Mouse (Mus musculus) CH12.LX (cell line): ENCODE results near the gene Runx3.

Experiments used
- CHD2 ChIP-seq: IDR thresholded peaks from 2 replicates; pipeline ENCODE4 v1.6.1; 2011; ENCODE audit warnings: low read length, improper control_type of control experiment
- CTCF ChIP-seq, 2 experiments: IDR thresholded peaks in 1 of 2; conservative IDR thresholded peaks in 1 of 2; 2 replicates each; pipeline ENCODE4 v1.5.1; 2011 to 2012; ENCODE audit warnings: low read depth in 2 of 2, low read length in 2 of 2, improper control_type of control experiment in 1 of 2, inconsistent platforms in 1 of 2, mild to moderate bottlenecking in 1 of 2, moderate library complexity in 1 of 2
- E2F4 ChIP-seq: IDR thresholded peaks from 2 replicates; pipeline ENCODE4 v1.6.1; 2011; ENCODE audit warnings: low read depth, low read length, improper control_type of control experiment; ENCODE audit not compliant: insufficient replicate concordance
- ELF1 ChIP-seq: IDR thresholded peaks from 2 replicates; pipeline ENCODE4 v1.6.1; 2014; ENCODE audit warnings: low read depth, mild to moderate bottlenecking, inconsistent platforms, low read length, improper control_type of control experiment
- ETS1 ChIP-seq: conservative IDR thresholded peaks from 2 replicates; pipeline ENCODE4 v1.6.1; 2012; ENCODE audit warnings: low read depth, mild to moderate bottlenecking, inconsistent platforms, low read length, improper control_type of control experiment, moderate library complexity
- HCFC1 ChIP-seq: IDR thresholded peaks from 2 replicates; pipeline ENCODE4 v1.6.1; 2012; ENCODE audit warnings: low read depth, mild to moderate bottlenecking, inconsistent platforms, low read length, improper control_type of control experiment
- MAX ChIP-seq: IDR thresholded peaks from 2 replicates; pipeline ENCODE4 v1.6.1; 2011; ENCODE audit warnings: low read length, improper control_type of control experiment
- PAX5 ChIP-seq: IDR thresholded peaks from 2 replicates; pipeline ENCODE4 v1.6.1; 2012; ENCODE audit warnings: low read length, inconsistent platforms, mixed read lengths
- POLR2A ChIP-seq: IDR thresholded peaks from 2 replicates; pipeline ENCODE4 v1.6.1; 2011; ENCODE audit warnings: low read depth, mild to moderate bottlenecking, improper control_type of control experiment, low read length
- POLR2AphosphoS2 ChIP-seq: IDR thresholded peaks from 2 replicates; pipeline ENCODE4 v1.6.1; 2011; ENCODE audit warnings: low read depth, low read length, improper control_type of control experiment
- TBP ChIP-seq: conservative IDR thresholded peaks from 2 replicates; pipeline ENCODE4 v1.6.1; 2011; ENCODE audit warnings: low read depth, low read length, improper control_type of control experiment
- TCF12 ChIP-seq: IDR thresholded peaks from 2 replicates; pipeline ENCODE4 v1.6.1; 2014; ENCODE audit warnings: low read depth, mild to moderate bottlenecking, inconsistent platforms, low read length, improper control_type of control experiment
- ZKSCAN1 ChIP-seq: IDR thresholded peaks from 2 replicates; pipeline ENCODE4 v1.6.1; 2012; ENCODE audit warnings: low read depth, inconsistent platforms, low read length, improper control_type of control experiment, borderline replicate concordance
- ZNF384 ChIP-seq: IDR thresholded peaks from 2 replicates; pipeline ENCODE4 v1.6.1; 2012; ENCODE audit warnings: low read depth, low read length, improper control_type of control experiment, inconsistent platforms

DNA sequence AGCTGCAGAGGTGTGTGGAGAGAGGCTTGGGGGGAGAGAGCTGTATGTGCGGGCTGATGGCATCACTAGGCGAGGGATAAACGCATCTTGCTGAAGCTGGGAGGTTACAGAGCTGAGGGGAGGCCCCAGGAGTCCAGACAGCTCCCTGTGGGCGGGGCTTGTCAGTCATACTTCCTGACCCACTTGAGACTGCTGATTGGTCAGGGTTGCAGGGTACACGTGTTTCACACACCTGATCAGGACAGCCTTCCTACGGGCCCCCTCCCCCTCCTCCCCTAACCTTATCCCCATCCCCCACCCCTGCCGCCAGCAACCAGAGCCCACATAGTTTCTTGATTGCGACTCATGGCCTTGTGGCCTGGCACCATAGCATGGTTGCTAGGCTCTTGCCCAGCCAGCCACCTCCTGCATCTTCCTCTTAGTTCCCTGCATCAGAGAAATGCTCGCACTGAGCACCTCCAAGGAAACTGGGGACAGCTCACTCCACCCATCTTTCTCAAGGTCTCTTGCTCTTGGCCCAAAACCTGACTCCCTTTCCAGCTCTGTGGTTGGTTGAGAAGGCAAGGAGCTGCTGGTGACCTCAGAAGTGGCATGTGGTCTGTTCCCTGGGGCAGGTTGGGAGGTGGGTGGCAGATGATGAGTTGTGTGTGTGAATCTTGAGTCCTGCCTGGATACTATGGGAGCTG lies 38.4 kb downstream of the Runx3 start:
- peak; percentile 18; the same call in 1 of the 2 replicates for TF ChIP-seq POLR2A
- no peak for TF ChIP-seq CTCF (conservative IDR thresholded peaks at IDR 0.05 in 1 of 2, IDR thresholded peaks at IDR 0.05 in 1 of 2; ENCODE audit: low read depth in 2 of 2, low read length in 2 of 2)
- TF ChIP-seq ETS1, result peak; percentile 53; the same call in 1 of the 2 replicates
- TF ChIP-seq ELF1, result peak; percentile 72
- no peak for TF ChIP-seq PAX5
- TF ChIP-seq HCFC1, result no peak
- TF ChIP-seq CHD2, result peak; percentile 73
- no peak for TF ChIP-seq ZKSCAN1
- TF ChIP-seq TBP, result no peak
- no peak for TF ChIP-seq E2F4
- TF ChIP-seq POLR2AphosphoS2, result no peak; the same call in 1 of the 2 replicates
- TF ChIP-seq MAX, result peak; percentile 80
- TF ChIP-seq TCF12, result peak; percentile 36; the same call in 1 of the 2 replicates
- TF ChIP-seq ZNF384, result no peak
